Mouse (Mus musculus) thymus, postnatal 4 days (tissue): ENCODE measurements around the gene Fabp6.

ENCODE experiments used
- DNase-seq: peaks from one replicate; pipeline ENCODE4 v3.0.0; 2021

The Fabp6 gene

GRCm38 (mm10) chr11:43586324-43587090 lies 14.8 kb downstream of the Fabp6 start, which contains the start of gene 4933415A04Rik:
4933415A04Rik (plus strand) TSS chr11:43587040.
- DNase-seq, result peak; percentile 87

GRCm38 (mm10) chr11:43585211-43586005 lies 15.9 kb downstream of the Fabp6 start:
- no peak for DNase-seq

GRCm38 (mm10) chr11:43577713-43578478 lies 23.4 kb downstream of the Fabp6 start:
- no peak for DNase-seq

GRCm38 (mm10) chr11:43575376-43576151 lies 25.8 kb downstream of the Fabp6 start:
- DNase-seq, result peak; percentile 31

GRCm38 (mm10) chr11:43575061-43575375 lies 26.3 kb downstream of the Fabp6 start:
- no peak for DNase-seq

GRCm38 (mm10) chr11:43569595-43569994 lies 31.7 kb downstream of the Fabp6 start:
- no peak for DNase-seq

GRCm38 (mm10) chr11:43569188-43569587 lies 32.2 kb downstream of the Fabp6 start:
- DNase-seq, result no peak

GRCm38 (mm10) chr11:43568263-43568662 lies 33.1 kb downstream of the Fabp6 start:
- peak; percentile 81 for DNase-seq

GRCm38 (mm10) chr11:43566696-43567095 lies 34.6 kb downstream of the Fabp6 start:
- no peak for DNase-seq

GRCm38 (mm10) chr11:43565852-43566251 lies 35.5 kb downstream of the Fabp6 start:
- DNase-seq, result no peak

- DNase-seq, result no peak
Observed at GRCm38 (mm10) chr11:43565414-43565813, 35.9 kb downstream of the Fabp6 start.

GRCm38 (mm10) chr11:43563654-43564244 lies 37.6 kb downstream of the Fabp6 start:
- no peak for DNase-seq

GRCm38 (mm10) chr11:43559515-43560292 lies 41.6 kb downstream of the Fabp6 start:
- no peak for DNase-seq

- no peak for DNase-seq
Observed at GRCm38 (mm10) chr11:43556538-43556937, 44.8 kb downstream of the Fabp6 start.

- DNase-seq, result no peak
Observed at GRCm38 (mm10) chr11:43552675-43553074, 48.7 kb downstream of the Fabp6 start.

- no peak for DNase-seq
Observed at GRCm38 (mm10) chr11:43551756-43552155, 49.6 kb downstream of the Fabp6 start.

- no peak for DNase-seq
Observed at GRCm38 (mm10) chr11:43549701-43550100, 51.6 kb downstream of the Fabp6 start.

- no peak for DNase-seq
Observed at GRCm38 (mm10) chr11:43548657-43549435, 52.5 kb downstream of the Fabp6 start.

GRCm38 (mm10) chr11:43548148-43548547 lies 53.2 kb downstream of the Fabp6 start:
- no peak for DNase-seq

GRCm38 (mm10) chr11:43546678-43547077 lies 54.7 kb downstream of the Fabp6 start:
- no peak for DNase-seq
